Mouse (Mus musculus): Measurements from ENCODE around the gene Pbrm1.

Gene Pbrm1

DNA sequence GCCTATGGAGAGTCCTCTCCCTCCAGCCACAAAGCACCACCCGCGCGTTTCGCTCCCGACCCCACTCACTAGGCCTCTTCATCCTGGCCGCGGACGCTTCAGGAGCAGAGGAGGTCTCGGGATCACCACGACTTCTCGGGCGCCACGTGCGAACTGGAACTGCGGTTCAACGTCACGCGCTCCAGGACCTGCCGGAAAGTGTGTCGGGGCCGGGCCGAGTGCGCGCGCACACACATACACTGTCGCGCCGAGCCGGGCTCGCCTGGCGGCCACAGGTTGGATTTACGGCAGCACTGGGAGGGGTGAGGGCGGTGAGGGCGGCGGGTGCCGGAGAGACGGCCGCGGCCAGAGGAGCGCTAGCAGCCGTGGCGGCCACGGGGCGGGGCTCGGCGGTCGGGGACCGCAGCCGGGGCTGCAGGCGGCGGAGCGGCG lies at the start of gene Pbrm1, which contains the start of gene Gnl3:
Pbrm1 (plus strand) TSS at position 279 of the 432 bp plus-strand sequence.
Gnl3 (minus strand) TSS at position 293 of the 432 bp plus-strand sequence.
- DNase-seq (ENCODE audit: extremely low read depth, insufficient read length, low spot score): peak; percentile 97

- peak; percentile 18 for DNase-seq (ENCODE audit: extremely low read depth, insufficient read length, low spot score)
These were observed 44.7 kb upstream of the Pbrm1 start for GRCm38 (mm10) chr14:30974204-30974603.

- no peak for DNase-seq (ENCODE audit: extremely low read depth, insufficient read length, low spot score)
These were observed 42.7 kb upstream of the Pbrm1 start for GRCm38 (mm10) chr14:30976222-30976621.

DNA sequence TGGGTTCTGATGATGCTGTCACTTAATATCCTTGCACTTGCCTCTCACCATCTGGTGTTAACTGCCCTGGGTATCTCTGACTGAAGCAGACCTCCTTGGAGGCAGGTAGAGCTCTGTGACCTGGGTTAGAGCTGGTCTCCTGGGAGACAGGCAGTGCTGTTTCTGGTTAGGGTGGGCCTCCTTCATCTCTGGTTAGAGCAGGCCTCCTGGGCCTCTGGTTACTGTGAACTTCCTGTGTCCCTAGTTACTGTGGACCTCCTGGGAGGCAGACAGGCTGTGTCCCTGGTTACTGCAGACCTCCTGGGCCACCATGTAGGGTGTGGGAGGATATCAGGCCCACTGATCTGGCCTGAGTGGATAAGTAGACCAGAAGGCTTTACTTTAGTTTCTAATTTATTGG lies 22.5 kb upstream of the Pbrm1 start:
- DNase-seq (ENCODE audit: extremely low read depth, insufficient read length, low spot score): no peak

GRCm38 (mm10) chr14:31000356-31000755 lies 18.6 kb upstream of the Pbrm1 start:
- no peak for DNase-seq (ENCODE audit: extremely low read depth, insufficient read length, low spot score)

DNA sequence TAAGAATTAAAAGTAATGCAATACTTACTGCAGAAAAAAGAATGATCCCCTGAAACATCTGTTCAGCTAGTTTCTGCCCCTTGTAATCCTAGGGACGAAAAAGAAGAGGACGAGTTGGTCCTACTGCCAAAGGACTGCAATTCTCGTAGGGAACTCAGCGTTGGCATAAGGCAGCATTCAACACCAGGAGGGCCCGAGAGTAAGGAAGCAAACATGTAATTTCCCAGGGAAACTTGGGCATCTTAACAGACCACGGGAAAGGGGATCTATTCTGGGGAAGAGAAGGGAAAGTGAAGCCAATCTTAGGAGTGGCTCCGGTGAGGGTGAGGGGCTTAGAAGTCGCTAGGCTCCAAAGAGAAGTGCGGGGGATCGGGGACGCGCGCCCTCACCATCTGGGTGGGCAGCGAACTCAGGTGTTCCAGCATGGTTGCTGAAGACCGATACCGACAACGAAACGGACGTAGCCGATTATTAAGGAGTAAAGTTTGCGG lies 18.1 kb upstream of the Pbrm1 start:
- DNase-seq (ENCODE audit: extremely low read depth, insufficient read length, low spot score): no peak

DNA sequence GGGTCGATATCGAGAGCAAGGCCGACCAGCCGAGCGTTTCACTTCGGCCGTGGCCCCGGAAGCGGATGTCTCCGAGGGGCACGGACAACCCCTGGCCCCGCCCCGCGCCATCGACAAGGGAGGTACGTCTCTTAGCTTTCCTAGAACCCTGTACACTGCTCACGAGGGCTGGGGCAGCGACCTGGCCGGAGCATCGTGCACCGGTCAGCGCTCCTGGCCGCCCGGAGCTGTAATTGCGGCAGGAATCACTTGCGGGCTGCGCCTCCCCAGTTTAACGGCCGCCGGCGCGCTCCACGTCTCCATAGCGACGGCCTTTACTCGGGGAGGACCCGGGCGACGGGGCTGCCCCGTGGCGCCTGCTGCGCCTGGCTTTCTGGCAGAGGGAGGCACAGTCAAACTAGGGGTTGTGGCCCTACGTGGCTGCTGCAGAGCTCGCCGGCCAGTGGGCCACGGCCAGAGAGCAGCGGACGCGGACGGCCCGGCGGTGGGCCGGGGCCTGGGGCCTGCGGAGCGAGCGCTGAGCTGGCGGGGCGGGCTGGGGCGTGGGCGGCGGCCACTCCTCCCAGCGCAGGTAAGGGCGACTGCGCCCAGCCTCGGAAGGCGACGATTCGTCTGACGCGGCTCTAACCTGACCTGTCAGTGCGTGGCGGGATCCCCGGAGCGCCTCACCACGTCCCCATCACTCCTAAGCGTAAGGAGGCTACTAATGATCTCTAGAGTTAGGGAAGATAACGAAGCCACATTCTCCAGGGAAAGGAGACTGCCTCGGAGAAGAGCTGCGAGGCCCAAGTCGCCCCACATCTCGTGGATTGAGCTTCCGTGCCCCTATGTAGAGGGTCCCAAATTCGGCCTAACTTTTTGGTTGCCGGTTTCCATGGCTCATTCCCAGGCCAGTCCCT lies 17.4 kb upstream of the Pbrm1 start, which contains the start of the genes Glt8d1 and Spcs1:
Glt8d1 (plus strand) TSS at position 94 of the 899 bp plus-strand sequence.
Spcs1 (minus strand) TSS at position 366 of the 899 bp plus-strand sequence.
- peak; percentile 89 for DNase-seq (ENCODE audit: extremely low read depth, insufficient read length, low spot score)

GRCm38 (mm10) chr14:31004527-31004926 lies 14.4 kb upstream of the Pbrm1 start:
- DNase-seq (ENCODE audit: extremely low read depth, insufficient read length, low spot score): no peak

- no peak for DNase-seq (ENCODE audit: extremely low read depth, insufficient read length, low spot score)
These were observed 12.2 kb upstream of the Pbrm1 start for GRCm38 (mm10) chr14:31006779-31007178.

DNA sequence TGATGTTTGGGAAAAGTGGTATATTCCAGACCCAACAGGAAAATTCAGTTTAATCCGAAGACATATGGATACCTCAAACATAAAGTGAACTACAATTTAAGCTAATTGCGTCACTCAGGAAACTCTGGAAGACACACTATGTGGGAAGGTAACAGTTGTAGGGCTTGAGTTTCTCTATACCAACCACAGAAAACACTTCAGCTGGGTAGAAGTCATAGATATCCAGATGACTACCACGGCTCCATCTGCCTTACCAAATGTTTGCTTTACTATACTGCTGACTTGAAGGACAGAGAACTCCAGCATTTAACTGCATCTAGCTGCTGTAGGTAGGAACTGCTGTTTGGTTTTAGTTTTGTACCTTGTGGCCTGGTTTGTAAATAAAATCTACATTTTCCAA lies 7.3 kb upstream of the Pbrm1 start:
- no peak for DNase-seq (ENCODE audit: extremely low read depth, insufficient read length, low spot score)

DNA sequence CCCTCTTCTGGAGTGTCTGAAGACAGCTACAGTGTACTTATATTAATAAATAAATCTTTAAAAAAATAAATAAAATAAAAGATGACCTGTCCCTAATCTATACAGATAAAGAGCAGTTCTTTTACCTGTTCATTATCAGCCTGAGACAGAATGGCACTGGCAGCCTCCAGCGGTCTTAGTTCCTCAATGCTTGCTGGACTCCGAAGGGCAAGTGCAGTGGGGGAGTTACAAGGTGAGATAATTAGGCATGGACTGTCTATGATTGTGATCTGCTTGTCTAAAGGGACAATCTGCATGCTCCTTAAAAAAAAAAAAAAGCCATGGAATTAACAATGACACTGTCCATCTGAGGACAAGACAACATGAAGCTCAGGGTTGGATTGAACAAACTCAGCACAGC lies 5.0 kb upstream of the Pbrm1 start:
- DNase-seq (ENCODE audit: extremely low read depth, insufficient read length, low spot score): no peak

DNA sequence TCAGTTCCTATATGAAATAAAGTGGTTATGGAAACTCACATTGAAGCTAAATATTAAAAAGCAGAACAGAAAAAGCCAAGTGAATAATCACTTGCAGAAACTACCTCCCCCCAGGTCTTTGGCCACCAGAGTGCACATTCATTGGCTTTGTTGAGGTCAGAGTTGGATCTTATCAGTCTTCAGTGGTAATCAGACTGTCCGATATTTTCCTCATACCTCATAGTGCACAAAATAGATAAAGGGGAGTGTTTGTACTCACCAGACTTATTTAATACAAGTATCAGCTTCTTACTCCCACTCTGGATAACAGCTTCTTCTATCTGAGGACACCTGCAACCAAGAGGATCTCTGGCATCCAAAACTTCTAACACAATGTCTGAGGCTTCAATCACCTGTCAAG lies 2.9 kb upstream of the Pbrm1 start:
- DNase-seq (ENCODE audit: extremely low read depth, insufficient read length, low spot score): no peak

DNA sequence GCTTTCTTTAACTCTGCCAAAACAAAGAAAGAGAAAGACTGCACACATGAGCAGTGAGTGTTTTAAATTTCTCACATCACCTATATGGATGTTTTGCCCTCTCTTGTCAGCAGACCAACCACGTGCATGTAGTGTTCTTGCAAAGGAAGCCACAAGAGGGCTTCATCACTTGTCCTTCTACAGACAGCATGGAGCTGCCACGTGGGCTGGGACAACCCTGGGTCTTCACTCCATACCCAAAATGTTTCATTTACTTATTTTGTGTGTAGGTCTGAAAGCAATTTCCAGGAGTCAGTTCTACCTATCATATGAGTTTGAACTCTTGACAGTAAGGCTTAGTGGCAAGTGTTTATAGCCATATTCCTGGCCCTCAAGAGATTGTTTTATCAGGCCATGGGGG lies 1.1 kb upstream of the Pbrm1 start:
- peak; percentile 29 for DNase-seq (ENCODE audit: extremely low read depth, insufficient read length, low spot score)

DNA sequence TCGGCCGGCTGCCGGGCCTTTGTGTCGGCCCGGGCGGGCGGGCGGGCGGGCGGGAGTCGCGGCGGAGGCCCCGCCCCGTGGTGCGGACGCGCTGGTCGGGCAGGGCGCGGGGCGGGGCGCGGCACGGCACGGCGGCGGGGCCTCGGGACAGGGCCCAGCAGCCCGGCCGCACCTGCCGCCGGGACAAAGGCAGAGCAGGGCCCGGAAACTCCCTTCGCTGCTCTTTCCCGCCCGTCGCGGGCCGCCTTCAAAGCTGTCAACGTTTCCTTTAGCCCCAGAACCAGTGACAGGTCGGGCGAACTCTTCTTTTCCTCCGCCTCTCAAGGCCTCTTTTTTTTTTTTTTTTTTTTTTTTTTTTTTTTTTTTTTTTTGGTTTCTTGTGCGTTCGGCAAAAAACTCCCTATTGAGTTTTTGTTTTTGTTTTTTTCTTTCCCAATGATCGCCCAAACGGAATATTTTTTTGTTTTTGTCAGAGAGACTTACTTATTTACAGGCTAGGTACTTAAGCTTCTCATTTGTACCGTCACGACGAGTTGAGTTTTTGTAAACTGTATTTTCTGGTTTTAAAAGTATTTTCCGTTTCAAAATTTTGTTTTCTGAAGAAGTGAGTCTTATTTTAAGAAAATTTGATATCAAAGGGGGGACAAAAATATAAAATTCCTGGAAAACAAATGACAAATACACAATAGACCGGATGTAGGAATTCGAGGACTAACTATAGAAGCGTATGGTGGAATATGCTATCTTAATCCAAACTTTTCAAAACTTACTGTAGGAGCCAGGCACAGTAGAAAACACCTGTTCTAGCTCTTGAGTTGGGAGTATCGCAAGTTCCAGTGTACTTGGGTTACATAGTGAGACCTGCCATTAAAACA lies 630 bp downstream of the Pbrm1 start:
- DNase-seq (ENCODE audit: extremely low read depth, insufficient read length, low spot score): peak; percentile 79

DNA sequence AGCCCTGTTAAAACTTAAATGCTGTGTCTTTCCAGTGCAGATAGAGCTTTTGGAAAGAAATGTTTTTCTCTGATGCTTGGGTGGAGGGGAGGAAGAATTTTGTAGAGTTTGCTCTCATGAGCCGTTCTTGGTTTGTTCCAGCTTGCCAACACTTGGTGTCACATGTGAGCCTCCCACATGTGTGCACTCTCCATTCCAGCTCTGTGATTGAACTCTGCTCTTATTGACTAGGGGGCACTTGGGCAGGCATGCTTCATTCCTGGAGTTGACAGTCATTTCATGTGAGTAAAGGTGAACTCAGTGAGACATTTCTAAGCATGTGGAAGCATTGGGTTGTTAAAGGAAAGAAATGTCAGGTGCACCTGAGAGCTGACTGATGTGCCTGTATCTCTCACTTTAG lies 3.6 kb downstream of the Pbrm1 start:
- no peak for DNase-seq (ENCODE audit: extremely low read depth, insufficient read length, low spot score)

DNA sequence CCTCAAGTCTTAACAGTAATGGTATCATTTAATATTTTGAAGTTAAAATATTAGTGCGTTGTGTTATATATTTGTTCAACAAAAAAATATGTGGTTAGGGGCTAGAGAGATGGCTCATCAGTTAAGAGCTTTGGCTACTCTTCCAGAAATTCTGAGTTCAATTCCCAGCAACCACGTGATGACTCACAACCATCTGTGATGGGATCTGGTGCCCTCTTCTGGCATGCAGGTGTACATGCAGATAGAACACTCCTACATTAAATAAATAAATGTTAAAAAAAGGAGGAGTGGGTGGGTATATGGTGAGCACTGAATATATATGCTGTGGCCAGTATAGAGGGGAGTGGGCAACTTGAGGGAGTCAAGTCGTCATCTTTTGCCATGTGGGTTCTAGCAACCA lies 6.8 kb downstream of the Pbrm1 start:
- peak; percentile 31 for DNase-seq (ENCODE audit: extremely low read depth, insufficient read length, low spot score)

DNA sequence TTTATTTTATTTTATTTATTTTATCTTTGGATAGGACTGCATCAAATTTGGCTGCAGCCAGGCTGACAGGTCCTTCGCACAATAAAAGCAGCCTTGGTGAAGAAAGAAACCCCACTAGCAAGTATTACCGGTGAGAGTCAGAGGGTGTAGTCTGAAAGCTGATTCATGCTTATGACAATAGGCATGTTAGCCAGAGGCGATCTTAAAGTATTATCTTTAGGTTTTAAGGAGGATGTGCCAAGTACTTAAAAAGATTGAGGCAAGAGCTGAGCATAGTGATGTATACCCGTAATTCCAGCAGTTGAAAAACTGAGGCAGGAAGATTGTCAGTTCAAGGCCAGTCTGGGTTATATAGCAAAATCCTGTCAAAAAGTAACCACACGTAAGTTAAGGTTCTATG lies 26.4 kb downstream of the Pbrm1 start:
- no peak for DNase-seq (ENCODE audit: extremely low read depth, insufficient read length, low spot score)

- DNase-seq (ENCODE audit: extremely low read depth, insufficient read length, low spot score): no peak
These were observed 26.9 kb downstream of the Pbrm1 start for GRCm38 (mm10) chr14:31045817-31046216.

- no peak for DNase-seq (ENCODE audit: extremely low read depth, insufficient read length, low spot score)
These were observed 43.3 kb downstream of the Pbrm1 start for GRCm38 (mm10) chr14:31062277-31062676.

GRCm38 (mm10) chr14:31069086-31069733 lies 50.3 kb downstream of the Pbrm1 start:
- DNase-seq (ENCODE audit: extremely low read depth, insufficient read length, low spot score): no peak
